Mouse (Mus musculus) stomach, postnatal 0 days (tissue): Measurements from ENCODE around the gene Kars.

ENCODE experiments used
- CTCF ChIP-seq: IDR thresholded peaks from 2 replicates; pipeline ENCODE4 v1.5.1; 2016; ENCODE audit warnings: antibody characterized with exemption, low read depth, mild to moderate bottlenecking, moderate library complexity
- EP300 ChIP-seq: optimal IDR thresholded peaks from 2 replicates; pipeline ENCODE3; 2016; ENCODE audit warnings: antibody characterized with exemption

- TF ChIP-seq CTCF (no peak), EP300 (no peak)
Measured at GRCm38 (mm10) chr8:111976326-111976725, 34.8 kb downstream of the Kars start.
